Mouse (Mus musculus) forebrain, embryonic 14.5 days (tissue): ENCODE measurements at regions not wholly inside any gene's neighbourhood (a gene's known extent, or its start where the extent isn't known, plus 50 kb on each side); places are given as distances from the start of the nearest gene placed in this dataset.

Experiments
- ATAC-seq: fragments of 200-750 bp; cut with Nextera tagmentation; 2 replicates; pipeline ENCODE4 v1.8.0; 2017; ENCODE audit warnings: mild to moderate bottlenecking, moderate library complexity
- DNase-seq: peaks from one replicate; pipeline ENCODE4 v3.0.0-alpha.2; 2015; ENCODE audit warnings: low spot score
- H3K27ac ChIP-seq: fragments of 300-500 bp; sonication (generic); 2 replicates; pipeline ENCODE4 v1.5.1; 2014; ENCODE audit warnings: low read depth, mild to moderate bottlenecking, control low read depth, low read length, moderate library complexity
- H3K27me3 ChIP-seq: fragments of 300-500 bp; sonication (generic); replicated peaks from 2 replicates; pipeline ENCODE4 v1.6.1; 2014; ENCODE audit warnings: low read length, control low read depth, mixed read lengths; ENCODE audit not compliant: control insufficient read depth, insufficient read depth
- H3K36me3 ChIP-seq: fragments of 300-500 bp; sonication (generic); 2 replicates; pipeline ENCODE4 v1.6.1; 2014; ENCODE audit warnings: low read length, control low read depth; ENCODE audit not compliant: control insufficient read depth, insufficient read depth
- H3K4me1 ChIP-seq: fragments of 300-500 bp; sonication (generic); 2 replicates; pipeline ENCODE4 v1.6.1; 2014; ENCODE audit warnings: antibody characterized with exemption, low read length, control low read depth; ENCODE audit not compliant: control insufficient read depth, insufficient read depth
- H3K4me2 ChIP-seq: fragments of 300-500 bp; sonication (generic); 2 replicates; pipeline ENCODE4 v1.6.1; 2014; ENCODE audit warnings: mild to moderate bottlenecking, control low read depth, low read length
- H3K4me3 ChIP-seq: fragments of 300-500 bp; sonication (generic); 2 replicates; pipeline ENCODE4 v1.5.1; 2014; ENCODE audit warnings: low read depth, low read length, control low read depth
- H3K9ac ChIP-seq: fragments of 300-500 bp; sonication (generic); 2 replicates; pipeline ENCODE4 v1.6.1; 2014; ENCODE audit warnings: mild to moderate bottlenecking, low read length, control low read depth, moderate library complexity
- H3K9me3 ChIP-seq: fragments of 300-500 bp; sonication (generic); replicated peaks from 2 replicates; pipeline ENCODE4 v1.6.1; 2016; ENCODE audit warnings: low read length, control low read depth, mixed read lengths; ENCODE audit not compliant: control insufficient read depth
- WGBS: fragments of 180-500 bp; shearing (Covaris S2); extraction: QIAGEN DNeasy Blood & Tissue Kit; methylation state at CpG from one replicate; pipeline ENCODE4 v1.1.7; 2014; 5-methylcytosine and 5-hydroxymethylcytosine counted together

DNA sequence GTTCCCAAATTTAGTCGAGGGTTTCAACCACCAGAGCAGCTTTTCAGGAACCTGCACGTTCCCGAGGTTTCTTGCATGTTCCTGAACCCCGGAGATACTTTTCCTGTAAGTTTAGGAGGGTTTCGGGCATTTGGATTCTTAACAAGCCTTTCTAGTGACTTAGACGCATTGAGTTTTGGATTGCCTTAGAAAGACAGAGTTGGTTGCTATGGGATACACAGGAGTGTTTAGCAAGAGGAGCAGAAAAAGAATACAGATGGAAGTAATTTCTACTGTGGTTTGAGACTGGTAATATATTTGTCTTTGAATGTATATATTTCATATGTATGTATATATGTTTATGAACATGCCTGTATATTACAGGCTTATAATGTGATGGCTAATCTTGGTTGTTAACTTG, 266.8 kb downstream of the Dok5 start:
- Histone ChIP-seq H3K4me1 (0 out of 2 replicates have a peak, but pooled peaks cover 2% of the 10 kb centered on the region), H3K27ac (no peak overlapping the region), H3K9ac (no peak overlapping the region), H3K4me3 (no peak overlapping the region), H3K9me3 (no peaks in the 10 kb centered on the region), H3K36me3 (no peaks in the 10 kb centered on the region), H3K27me3 (no peaks in the 10 kb centered on the region), H3K4me2 (no peak overlapping the region)
- 90% methylated on average over 6 of the region's 6 CpGs for WGBS
- ATAC-seq (no peak), DNase-seq (no peak)

- H3K27ac ChIP-seq: no peak overlapping the region
- WGBS: 40% methylated on average over 3 of the region's 3 CpGs
- no peak overlapping the region for H3K4me2 ChIP-seq
- H3K36me3 ChIP-seq: no peaks in the 10 kb centered on the region
- no peaks in the 10 kb centered on the region for H3K9me3 ChIP-seq
- H3K4me1 ChIP-seq: 0 out of 2 replicates have a peak, but pooled peaks cover 2% of the 10 kb centered on the region
- DNase-seq (peak; percentile 53), ATAC-seq (peak; percentile 78)
- H3K27me3 ChIP-seq: no peaks in the 10 kb centered on the region
- H3K4me3 ChIP-seq: no peak overlapping the region
- H3K9ac ChIP-seq: no peak overlapping the region
These were observed 268.6 kb downstream of the Dok5 start for GRCm38 (mm10) chr2:171000165-171000564.

- H3K4me2 ChIP-seq: no peak overlapping the region
- WGBS: 82% methylated on average over 8 of the region's 8 CpGs
- no peaks in the 10 kb centered on the region for H3K4me1 ChIP-seq
- H3K9me3 ChIP-seq: no peaks in the 10 kb centered on the region
- no peak overlapping the region for H3K4me3 ChIP-seq
- no peaks in the 10 kb centered on the region for H3K27me3 ChIP-seq
- ATAC-seq: no peak
- peak; percentile 18 for DNase-seq
- H3K27ac ChIP-seq: no peak overlapping the region
- H3K9ac ChIP-seq: no peak overlapping the region
- H3K36me3 ChIP-seq: no peaks in the 10 kb centered on the region
These were observed 296.9 kb downstream of the Dok5 start for GRCm38 (mm10) chr2:171028481-171028880.
